Mouse (Mus musculus) embryonic facial prominence, embryonic 13.5 days (tissue): ENCODE data around the gene Rnf115. TPM values are rescaled to one million over a fixed set of nuclear protein-coding genes. Genes with fewer than 3 reads are reported as not detected.

Source experiments
- polyA plus RNA-seq: library from polyadenylated mRNA; unstranded; fragments of >200 nt; fragmentation: Nextera tagmentation; extraction: Ambion mirVana; gene quantifications from 2 replicates; pipeline ENCODE4 v1.2.1, GENCODE M21; 2015

Rnf115 gene
- polyA plus RNA-seq, 1 experiment from 2014 or later = 53.1 TPM

Other genes with a start within 250 kb of the Rnf115 start
- gene Hfe2, start 202.5 kb upstream of the Rnf115 start, polyA plus RNA-seq = 1.5 and 1.9 TPM in 2 replicates
- 113 and 137 TPM in 2 replicates for gene Txnip, start 169.7 kb upstream of the Rnf115 start, polyA plus RNA-seq
- 1.3 and 1.5 TPM in 2 replicates for gene Gm16253, start 150.7 kb upstream of the Rnf115 start, polyA plus RNA-seq
- 53.7 and 56.7 TPM in 2 replicates for gene Polr3gl, start 133.5 kb upstream of the Rnf115 start, polyA plus RNA-seq
- gene Ankrd34a, start 131.0 kb upstream of the Rnf115 start, polyA plus RNA-seq = 3.1 and 3.2 TPM in 2 replicates
- 8.8 and 9.3 TPM in 2 replicates for gene Lix1l, start 126.5 kb upstream of the Rnf115 start, polyA plus RNA-seq
- gene Rbm8a, start 97.7 kb upstream of the Rnf115 start, polyA plus RNA-seq = 148 and 157 TPM in 2 replicates
- gene Pex11b, start 92.3 kb upstream of the Rnf115 start, polyA plus RNA-seq = 63.5 and 66.8 TPM in 2 replicates
- gene Gm42957, start 92.2 kb upstream of the Rnf115 start, polyA plus RNA-seq = 0.22 and 0.58 TPM in 2 replicates
- 3.5 and 3.8 TPM in 2 replicates for gene Itga10, start 82.1 kb upstream of the Rnf115 start, polyA plus RNA-seq
- gene Ankrd35, start 57.5 kb upstream of the Rnf115 start, polyA plus RNA-seq = 1.3 and 2.1 TPM in 2 replicates
- 71.5 and 75.2 TPM in 2 replicates for gene Pias3, start 31.3 kb upstream of the Rnf115 start, polyA plus RNA-seq
- gene Nudt17, start 19.1 kb upstream of the Rnf115 start, polyA plus RNA-seq = 13.5 and 16.5 TPM in 2 replicates
- gene Polr3c, start within 50 bp of the Rnf115 start, polyA plus RNA-seq = 33.3 and 34.5 TPM in 2 replicates
- 0.85 TPM in 1 of 2 replicates, not detected in the other for gene Pdzk1, start 101.6 kb downstream of the Rnf115 start, polyA plus RNA-seq
- gene Cd160, start 101.7 kb downstream of the Rnf115 start, polyA plus RNA-seq = 0.13 and 0.17 TPM in 2 replicates
- 9.7 and 10.6 TPM in 2 replicates for gene Gja5, start 177.0 kb downstream of the Rnf115 start, polyA plus RNA-seq
- 39.5 and 47.9 TPM in 2 replicates for gene Gpr89, start 177.7 kb downstream of the Rnf115 start, polyA plus RNA-seq
- gene Gja8, start 198.4 kb downstream of the Rnf115 start, polyA plus RNA-seq = not detected in 2 replicates